Mouse (Mus musculus): Measurements from ENCODE around the gene Sh2d7. TPM values are rescaled to one million over a fixed set of nuclear protein-coding genes. Genes with fewer than 3 reads are reported as not detected.
"Not testable (repeated sequence)": the region's sequence is repeated elsewhere in the genome, so short reads cannot be mapped to it uniquely, and the experiment has no call there.

Gene Sh2d7
- total RNA-seq, 2 experiments from 2014 or later = not detected

DNA sequence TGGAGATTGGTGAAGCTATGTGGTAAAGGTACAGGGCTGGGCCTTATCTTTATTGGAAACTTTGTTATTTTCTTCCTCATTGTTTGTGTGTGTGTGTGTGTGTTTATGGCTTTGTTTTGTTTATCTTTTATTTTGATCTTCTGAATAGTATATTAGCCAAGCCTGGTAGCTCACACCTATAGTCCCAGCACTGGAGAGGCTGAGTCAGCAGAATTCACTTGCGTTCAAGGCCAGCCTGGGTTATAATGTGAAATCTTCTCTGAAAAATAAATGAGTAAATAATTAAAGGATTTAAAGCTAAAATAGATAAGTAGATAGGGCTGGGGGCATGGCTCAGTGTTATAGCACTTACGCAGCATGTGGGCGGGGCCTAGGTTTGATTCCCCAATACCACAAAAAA, 540 bp upstream of the Sh2d7 start:
- intact Hi-C loops (cut with DNase I; ENCODE audit: low total_unique reads) = no loop called here
- DNase-seq = no peak

DNA sequence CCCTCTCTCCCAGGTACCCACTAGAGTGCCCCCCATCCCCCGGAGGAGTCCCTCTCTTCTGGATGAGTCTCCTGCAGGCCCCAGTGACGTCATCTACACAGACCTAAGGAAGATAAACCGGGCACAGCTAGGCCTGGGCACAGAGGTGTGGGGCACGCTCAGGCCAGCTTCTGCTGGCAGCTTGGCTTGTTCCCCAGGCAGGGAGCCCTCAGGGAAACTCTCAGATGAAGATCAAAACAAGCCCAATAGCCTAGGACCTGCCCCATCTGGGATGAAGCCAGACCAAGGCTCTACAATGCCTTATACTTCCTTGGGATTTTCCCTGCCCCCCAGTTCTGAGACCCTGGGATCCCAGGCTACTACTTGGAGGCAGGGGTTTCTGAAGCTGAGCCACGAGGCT, 2.0 kb downstream of the Sh2d7 start:
- no peak for DNase-seq
- intact Hi-C loops (cut with DNase I; ENCODE audit: low total_unique reads) = loop anchor here (5.0 kb wide), 1 partner anchor 98 kb away; no protein-coding TSS in a partner anchor

DNA sequence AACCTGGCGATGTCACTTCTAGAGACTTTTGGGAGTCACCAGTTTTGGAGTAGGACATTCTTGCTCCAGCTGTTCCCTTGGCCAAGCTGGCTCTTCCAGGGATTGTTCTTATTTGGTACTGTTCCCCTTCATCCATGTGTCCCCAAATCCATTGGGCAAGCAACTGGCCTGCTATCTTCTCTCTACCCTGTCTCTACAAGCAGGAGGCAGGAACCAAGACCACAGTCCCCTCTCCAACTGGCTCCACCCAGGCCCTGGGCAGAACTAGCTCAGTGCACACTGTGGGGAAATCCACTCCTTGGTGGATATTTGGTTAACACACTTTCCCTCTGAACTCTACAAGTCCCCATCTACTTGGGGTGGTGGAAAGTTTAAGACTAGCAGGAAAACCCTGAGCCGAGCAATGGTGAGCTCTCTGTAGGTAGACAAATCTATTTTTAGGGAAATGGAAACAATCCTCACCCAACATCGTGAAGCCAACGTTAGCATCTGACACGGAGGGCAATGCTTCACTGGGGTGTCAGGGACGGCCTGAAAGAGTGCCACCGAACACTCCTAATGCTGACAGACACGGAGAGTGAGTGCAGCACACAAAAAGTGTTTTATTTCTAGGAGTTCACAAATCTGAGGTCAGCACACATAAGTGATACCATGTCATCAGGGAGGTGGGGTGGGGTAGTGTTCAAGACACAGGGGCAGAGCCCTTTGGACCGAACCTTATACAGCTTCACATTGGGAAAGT, 5.6 kb downstream of the Sh2d7 start:
- no peak for DNase-seq
- intact Hi-C loops (cut with DNase I; ENCODE audit: low total_unique reads) = loop anchor here (5.0 kb wide), 1 partner anchor 102 kb away; no protein-coding TSS in a partner anchor

DNA sequence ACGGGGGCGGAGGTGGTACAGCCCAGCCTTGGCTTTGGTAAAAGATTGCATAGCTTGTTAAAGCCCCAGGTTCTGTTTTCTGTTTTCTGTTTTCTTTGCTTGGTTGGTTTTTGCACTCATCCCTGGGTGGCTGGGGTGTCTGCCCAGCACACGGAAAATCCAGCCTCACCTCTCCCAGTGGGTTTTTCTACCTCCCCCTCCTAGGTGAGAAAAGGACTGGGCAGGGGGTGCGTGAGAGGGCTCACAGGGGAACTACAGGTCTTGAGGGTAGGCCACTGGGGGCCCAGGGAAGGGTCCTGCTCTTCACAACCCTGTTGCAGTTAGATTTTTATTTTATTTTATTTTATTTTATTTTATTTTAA, 6.2 kb downstream of the Sh2d7 start:
- intact Hi-C loops (cut with DNase I; ENCODE audit: low total_unique reads) = loop anchor here (5.0 kb wide), 2 partner anchors 103 to 132 kb away; no protein-coding TSS in a partner anchor
- DNase-seq = no peak

DNA sequence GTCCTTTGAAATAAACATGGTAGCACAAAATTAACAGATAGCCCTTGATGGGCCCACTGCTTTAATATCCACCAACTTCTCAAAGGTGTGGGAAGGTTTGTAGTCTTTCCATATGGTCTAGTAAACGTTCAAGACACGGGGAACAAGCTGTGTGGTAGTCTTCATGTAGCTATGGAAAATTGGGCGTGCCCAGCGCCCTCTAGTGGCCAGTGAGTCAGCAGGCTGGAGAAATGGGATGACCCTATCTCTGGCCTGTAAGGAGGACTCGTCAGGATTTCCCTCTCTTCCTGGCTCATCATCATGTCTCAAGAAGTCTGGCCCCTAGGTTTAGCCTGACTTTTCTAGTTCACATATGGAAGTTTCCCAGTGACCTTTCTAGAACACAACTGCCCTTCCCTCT, 8.8 kb downstream of the Sh2d7 start:
- intact Hi-C loops (cut with DNase I; ENCODE audit: low total_unique reads) = loop anchor here (5.0 kb wide), 1 partner anchor 130 kb away; no protein-coding TSS in a partner anchor
- peak; percentile 43 for DNase-seq

DNA sequence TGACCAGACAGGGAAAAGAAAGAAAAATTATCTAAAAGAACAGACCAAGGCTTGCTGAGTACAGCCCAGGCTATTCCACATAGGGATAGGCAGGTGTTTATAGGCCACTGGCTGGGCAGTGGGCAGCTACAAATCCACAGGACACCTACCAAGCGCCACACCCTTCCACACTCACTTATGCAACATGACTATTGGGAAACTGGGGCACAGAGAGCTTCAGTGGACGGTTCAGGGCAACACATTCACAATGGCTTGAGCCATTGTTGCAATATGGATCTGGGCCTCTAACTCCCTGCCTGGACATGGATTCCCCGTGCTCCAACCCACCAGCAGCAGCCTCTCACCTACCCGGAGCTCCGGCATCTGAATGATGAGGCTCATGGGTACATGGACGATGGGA, 10.6 kb downstream of the Sh2d7 start:
- intact Hi-C loops (cut with DNase I; ENCODE audit: low total_unique reads) = loop anchor here (5.0 kb wide), 1 partner anchor 128 kb away; no protein-coding TSS in a partner anchor
- DNase-seq = no peak

DNA sequence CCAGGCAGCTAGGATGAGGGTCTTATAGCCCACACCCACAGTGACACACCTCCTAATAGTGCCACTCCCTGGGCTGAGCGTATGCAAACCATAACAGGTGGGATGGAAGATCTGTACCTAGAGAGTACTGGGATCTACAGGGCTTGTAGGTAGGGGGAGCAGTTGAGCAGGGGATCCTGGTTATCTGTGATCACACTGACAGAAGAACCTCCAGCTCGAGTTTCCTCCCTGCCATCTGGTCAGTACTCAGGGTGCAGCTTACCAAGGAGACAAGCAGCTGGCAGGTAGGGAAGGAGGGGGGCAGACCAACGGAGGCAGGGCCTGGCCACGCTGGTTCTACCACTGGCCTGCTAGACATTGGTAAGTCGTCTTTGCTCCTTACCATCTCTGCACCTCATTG, 13.6 kb downstream of the Sh2d7 start:
- intact Hi-C loops (cut with DNase I; ENCODE audit: low total_unique reads) = no loop called here
- DNase-seq = peak; percentile 27

DNA sequence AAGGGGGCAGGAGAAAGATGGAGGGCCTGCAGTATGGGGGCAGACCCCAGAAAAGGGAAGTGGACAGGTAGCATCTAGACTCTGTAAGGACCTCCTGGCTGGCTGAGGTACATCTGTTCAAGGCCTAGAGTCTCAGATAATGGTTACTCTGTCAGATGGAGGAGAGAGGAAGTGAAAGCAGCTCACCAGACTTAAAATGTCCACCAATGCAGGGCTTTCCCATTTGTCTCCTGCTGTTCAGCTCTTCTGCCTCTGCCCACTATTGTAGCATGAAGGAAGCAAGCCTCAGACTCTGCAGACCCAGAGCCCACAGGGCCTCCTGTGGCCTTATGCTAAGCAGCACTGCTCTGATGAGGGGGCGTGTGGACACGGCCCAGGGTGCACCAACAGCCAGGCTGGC, 16.3 kb downstream of the Sh2d7 start:
- intact Hi-C loops (cut with DNase I; ENCODE audit: low total_unique reads) = no loop called here
- DNase-seq = no peak

DNA sequence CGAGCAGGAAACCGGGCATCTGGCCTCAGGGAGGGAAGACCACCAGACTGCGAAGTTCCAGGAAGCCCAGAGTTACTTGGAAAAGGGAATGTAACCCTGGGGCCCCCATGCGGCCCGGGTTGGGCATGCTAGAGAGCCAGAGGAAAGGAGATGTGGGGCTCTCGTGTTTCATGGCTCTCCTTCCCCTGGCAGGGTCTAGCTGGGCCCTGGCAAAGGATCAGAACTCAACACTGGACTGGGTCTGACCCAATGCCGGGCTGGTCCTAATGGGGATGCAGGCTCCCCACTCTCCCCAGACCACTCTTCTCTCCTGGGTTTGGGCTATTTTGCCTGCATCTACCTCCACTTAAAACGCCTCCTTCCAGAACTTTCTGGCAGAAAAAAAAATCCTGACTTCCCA, 19.9 kb downstream of the Sh2d7 start:
- DNase-seq = peak; percentile 27
- intact Hi-C loops (cut with DNase I; ENCODE audit: low total_unique reads) = no loop called here

DNA sequence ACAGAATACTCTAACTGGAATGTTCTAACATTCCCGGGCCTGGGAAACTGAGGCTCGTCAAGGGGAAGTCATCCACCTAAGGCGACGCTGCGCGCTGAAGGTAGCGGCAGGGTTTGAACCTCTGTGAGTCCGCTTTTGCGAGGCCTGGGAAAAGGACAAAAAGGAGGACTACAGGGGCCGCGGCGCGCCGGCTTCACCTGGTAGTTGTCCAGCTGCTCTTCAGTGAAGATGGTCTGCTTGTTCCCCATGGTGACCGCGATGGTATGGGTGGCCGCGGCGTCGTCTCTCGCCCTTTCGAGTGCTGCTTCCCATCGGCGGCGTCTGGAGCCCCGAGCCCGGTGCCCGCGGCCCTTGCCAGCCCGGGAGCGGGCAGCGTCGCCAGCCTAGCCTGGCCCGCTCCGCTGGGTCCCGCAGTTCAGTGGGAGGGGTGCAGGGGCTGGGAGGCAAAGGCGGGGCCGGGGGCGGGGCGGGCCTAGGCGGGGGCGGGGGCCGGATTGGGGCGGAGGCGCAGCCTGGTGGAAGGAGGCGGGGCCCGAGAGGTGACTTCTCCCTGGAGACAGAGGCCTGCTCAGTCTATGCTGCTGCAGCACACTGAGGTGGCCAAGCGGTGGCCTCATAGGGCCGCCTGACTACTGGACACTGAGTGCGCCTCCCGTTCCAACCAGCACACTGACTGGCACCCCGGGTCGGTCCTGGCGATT, 21.1 kb downstream of the Sh2d7 start, which contains the start of gene Cib2:
TSS of gene Cib2 (minus strand) at position 448 of the 701 bp plus-strand sequence.
- intact Hi-C loops (cut with DNase I; ENCODE audit: low total_unique reads) = no loop called here
- peak; percentile 85 for DNase-seq

DNA sequence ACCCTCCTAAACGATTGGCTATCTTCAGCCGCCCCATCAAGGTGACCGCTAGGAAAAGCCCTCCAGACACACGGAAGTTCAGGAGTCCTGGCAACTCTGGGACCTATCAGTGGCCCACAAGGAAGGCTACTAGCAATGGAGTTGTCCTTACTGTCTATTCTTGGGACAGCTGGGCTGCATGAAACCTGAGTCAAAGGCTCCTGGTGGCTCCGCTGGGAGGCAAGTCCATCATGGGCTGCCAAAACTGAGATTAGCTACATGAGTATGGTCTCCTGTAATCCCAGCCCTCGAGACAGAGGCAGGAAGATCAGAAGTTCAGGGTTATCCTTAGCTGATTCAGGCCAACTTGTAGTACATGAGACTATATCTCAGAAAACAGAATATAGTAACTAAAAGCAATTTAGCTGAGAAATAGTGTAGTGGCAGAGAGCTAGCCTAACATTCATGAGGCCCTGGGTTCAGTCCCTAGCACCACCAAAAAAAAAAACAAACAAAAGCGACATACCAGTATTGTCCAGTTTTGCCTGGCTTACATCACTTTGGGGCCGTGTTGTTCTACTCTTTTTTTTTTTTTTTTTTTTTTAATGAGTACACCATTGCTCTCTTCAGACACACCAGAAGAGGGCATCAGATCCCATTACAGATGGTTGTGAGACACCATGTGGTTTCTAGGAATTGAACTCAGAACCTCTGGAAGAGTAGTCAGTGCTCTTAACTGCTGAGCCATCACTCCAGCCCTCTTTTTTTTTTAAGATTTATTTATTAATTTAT, 22.2 kb downstream of the Sh2d7 start:
- intact Hi-C loops (cut with DNase I; ENCODE audit: low total_unique reads) = no loop called here
- DNase-seq = no peak

DNA sequence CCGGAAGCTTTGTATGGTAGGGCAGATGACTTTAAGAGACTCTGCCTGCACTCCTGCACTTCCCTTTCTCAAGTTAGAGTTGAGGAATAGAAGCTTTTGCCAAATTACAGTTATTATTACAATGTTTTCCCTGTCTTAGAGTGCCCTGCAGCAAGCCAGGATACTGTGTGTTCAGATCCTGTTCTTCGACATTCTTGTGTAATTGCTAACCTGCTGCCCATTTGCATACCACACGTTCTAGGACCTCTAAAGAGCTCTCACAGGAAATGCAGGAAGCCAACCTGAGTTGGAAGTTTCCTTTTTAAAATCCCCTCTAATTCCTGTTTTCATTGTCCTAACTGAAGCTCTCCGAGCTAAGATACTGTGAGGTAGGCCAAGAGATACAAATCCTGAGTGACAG, 28.2 kb downstream of the Sh2d7 start:
- no peak for DNase-seq
- intact Hi-C loops (cut with DNase I; ENCODE audit: low total_unique reads) = no loop called here

DNA sequence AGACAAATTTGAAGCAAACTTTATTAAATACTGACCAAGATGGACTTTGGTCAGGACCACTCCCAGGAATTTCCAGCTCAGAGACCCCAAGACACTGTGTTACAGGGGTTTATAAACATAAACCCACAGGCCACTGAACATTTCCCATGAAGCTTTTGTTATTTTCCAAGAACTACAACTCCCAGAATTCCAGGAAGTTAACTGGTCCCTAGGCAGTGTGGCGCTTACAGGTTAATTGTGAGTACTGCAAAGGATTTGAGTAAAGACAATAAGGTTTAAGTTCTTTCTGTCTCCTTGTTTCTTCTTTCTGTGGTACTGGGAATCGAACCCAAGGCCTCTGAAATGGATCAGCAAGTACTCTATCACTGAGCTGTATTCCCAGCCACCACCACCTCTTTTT, 29.9 kb downstream of the Sh2d7 start:
- DNase-seq = no peak
- intact Hi-C loops (cut with DNase I; ENCODE audit: low total_unique reads) = no loop called here

DNA sequence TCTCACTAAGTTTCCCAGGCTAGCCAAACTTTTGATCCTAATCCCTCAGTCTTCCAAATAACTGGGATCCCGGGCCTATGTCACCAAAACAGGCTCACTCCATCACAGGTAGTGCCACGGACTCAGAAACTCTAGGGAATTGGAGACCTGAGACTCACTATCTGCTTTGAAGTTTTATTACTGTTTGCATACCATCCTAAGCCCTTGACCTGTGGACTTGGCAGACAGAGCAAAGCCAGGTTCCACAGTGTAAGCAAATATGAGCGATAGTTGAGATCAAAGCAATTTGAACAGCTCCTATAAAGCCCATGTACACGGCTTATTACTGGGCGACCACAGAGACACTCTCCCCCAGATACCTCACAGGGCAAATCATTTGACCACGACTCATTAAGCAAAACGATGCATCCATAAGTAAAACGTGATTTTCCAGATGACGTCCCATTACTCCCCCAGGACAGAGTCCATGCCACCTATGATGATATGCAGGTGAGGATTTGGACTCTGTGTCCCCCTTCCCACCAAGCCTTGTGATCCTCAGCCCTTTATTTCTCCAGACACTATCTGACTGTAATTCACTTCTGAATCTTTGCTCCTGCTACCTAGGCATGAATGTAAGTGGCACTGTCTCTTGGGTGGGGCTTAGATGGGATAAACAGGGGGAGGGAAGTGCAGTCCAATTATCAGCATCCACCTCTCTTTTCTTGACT, 32.5 kb downstream of the Sh2d7 start:
- DNase-seq = no peak
- intact Hi-C loops (cut with DNase I; ENCODE audit: low total_unique reads) = no loop called here

DNA sequence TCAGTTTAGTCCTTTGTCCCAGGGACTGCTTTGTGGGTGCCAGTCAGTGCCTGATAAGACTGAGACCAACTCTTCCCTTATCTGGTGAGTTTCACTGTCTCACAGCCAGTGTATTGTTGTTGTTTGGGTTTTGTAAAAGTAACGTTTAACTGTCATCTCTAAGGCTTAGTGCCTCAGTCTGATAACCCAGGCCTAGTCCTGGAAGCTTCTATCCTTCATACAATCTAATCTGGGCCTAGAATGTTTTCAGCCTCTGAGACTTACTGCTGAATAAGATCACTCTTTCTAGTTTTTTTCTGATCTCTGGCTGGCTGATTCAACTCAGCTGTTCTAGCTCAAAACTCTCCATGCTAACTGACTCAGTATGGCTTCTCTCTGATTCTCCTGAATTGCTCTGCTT, 44.9 kb downstream of the Sh2d7 start:
- intact Hi-C loops (cut with DNase I; ENCODE audit: low total_unique reads) = no loop called here
- no peak for DNase-seq

DNA sequence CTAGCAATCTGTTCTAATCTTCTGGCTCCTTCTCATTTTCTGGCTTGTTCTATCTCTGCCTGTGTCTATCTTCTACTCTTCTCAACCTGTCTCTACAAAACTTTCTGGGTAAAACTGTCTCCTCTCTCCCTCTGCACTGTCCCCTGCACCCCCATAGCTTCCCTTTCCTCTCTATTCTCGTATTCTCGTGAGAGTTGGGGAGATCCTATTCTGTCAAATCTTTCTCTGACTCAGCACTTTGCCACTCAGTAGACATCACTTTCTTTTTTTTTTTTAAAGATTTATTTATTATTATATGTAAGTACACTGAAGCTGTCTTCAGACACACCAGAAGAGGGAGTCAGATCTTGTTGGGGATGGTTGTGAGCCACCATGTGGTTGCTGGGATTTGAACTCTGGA, 45.3 kb downstream of the Sh2d7 start:
- intact Hi-C loops (cut with DNase I; ENCODE audit: low total_unique reads); DNase-seq: not testable (repeated sequence)

DNA sequence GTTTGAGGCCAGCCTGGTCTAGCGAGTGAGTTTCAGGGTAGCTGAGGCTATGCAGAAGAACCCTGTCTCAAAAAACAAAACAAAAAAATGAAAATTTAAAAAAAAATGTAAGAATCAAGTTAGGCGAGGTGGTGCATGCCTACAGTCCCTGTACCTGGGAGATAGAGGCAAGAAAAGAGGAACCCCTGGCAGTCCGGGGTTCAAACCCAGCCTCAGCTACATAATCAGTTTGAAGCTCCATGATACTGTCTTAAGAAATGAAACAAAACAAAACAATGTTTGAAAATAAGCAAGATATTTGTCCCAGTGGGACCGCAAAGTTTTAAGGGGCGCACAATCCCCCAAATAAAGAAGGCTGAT, 47.0 kb downstream of the Sh2d7 start:
- DNase-seq = no peak
- intact Hi-C loops (cut with DNase I; ENCODE audit: low total_unique reads) = no loop called here

DNA sequence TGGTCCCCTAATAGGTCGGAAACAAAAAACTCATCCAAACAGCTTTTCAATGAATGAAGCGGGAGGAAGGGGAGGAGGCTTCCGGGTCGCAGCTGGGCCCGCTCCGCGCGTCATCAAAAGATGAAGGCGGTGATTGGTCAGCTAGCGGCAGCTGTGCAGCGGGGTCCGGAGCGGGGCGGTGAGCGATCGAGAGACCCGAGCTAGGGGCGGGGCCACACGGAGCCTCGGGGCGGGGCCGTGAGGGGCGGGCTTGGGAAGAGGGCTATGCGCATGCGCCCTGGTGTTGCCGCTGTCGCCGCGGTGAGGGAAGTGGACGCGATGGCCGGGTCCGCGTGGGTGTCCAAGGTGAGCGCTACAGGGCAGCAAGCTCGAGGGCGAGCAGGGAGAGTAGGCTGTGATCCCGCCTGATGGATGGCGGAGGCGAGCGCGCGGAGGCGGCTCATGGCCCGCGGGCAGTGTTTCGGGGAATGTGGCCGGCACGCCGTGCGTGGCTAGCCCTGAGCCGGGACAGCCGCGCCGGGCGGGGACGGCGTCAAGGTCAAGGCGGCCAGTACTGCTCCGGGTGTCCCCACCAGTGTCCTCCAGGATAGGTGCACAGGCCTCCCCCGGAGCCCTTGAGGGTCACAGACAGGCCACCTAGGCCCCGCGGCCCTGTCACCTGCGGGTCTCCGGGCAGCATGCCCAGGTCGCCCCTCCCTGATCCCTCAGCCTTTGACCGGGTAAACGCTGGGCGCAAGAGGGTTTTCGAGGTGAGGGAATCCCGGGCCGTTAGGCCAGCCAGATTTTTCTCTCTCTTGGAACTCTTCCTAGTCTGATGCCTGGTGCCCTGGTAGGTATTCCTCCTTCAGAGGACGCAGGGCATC, 47.6 kb downstream of the Sh2d7 start, which contains the start of gene Idh3a:
TSS of gene Idh3a (plus strand) at position 136 of the 863 bp plus-strand sequence.
- intact Hi-C loops (cut with DNase I; ENCODE audit: low total_unique reads) = no loop called here
- DNase-seq = peak; percentile 99

DNA sequence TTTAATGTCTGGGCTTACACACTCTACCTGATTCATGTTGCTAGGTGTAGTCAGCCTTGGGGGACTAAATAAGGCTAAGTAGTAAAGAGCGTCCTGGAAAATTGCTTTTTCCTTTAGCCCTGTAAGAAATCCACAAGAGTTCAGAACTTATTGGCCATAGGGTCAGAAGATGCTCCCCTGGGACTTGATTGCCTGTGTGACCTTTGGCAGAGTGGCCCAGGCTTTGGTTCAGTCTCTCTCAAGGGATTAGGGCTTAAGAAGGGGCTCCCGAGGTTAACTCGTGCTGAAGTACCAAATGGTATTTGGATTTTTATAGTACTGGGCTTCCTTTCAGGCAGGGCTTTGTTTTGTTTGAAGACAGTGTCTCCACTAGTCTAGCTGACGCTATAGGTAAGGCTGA, 49.1 kb downstream of the Sh2d7 start:
- intact Hi-C loops (cut with DNase I; ENCODE audit: low total_unique reads) = no loop called here
- DNase-seq = no peak

All from gastrocnemius, postnatal 14 days (tissue).